Mouse (Mus musculus) lung, postnatal 14 days (tissue): ENCODE results near the gene Ypel3.
A peak's percentile ranks its signal among the peaks of the same experiment; 100 is the strongest.

Experiments used
- DNase-seq: peaks from one replicate; pipeline ENCODE4 v3.0.0; 2021

The Ypel3 gene

DNA sequence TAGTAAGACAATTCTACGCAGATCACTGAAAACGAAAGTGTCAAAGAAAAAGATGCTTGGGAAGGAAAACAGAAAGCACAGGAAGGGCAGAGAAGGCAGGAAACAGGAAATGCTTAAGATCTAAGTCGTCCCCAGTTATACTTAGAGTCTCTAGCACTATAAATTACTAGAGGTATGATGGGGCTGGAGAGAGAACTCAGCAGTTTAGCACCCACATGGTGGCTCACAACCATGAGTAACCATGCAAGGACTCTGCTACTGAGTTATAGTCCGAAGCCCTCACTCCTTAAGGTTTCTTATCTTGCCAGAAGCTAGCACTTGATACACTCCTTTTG is 17.5 kb downstream of the Ypel3 start:
- no peak for DNase-seq

DNA sequence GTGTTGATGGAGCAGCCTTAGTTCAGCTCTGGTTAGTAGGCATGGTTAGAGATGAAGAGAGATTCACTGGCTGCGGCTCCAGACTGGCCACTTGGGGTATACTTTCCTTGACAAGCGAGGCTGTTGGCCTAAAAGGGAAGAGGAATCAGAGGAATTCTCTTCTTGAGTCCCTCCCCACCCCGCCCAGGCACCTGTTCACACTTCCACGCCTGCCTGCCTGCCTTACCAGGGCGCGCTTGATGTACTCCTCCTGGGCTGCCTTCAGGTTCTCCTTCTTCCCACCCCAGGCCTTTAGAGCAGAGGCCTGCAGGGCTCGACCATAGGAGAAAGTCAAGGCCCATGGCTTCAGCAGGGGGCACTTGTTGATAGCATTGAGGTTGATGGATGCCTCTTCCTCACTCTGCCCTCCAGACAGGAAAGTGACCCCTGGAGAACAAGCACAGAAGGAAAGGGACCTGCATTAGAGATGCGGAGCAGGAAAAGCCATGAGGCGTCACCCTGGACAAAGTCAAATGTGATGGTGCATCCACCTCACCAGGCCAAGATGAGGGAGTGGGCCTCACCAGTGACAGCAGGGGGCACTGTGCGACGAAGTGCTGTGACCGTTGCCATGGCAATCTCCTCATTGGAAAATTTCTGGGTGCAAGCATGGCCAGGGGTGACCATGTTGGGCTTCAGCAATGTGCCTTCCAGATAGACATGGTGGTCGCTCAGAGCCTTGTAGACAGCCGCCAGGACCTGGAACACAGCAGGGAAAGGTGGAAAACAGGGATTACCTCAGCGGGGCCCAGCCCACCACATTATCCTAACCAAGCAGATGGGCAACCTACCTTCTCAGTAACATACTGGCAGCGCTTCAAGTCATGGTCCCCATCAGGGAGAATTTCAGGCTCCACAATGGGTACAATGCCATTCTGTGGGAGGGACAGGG is 18.9 kb downstream of the Ypel3 start:
- no peak for DNase-seq

DNA sequence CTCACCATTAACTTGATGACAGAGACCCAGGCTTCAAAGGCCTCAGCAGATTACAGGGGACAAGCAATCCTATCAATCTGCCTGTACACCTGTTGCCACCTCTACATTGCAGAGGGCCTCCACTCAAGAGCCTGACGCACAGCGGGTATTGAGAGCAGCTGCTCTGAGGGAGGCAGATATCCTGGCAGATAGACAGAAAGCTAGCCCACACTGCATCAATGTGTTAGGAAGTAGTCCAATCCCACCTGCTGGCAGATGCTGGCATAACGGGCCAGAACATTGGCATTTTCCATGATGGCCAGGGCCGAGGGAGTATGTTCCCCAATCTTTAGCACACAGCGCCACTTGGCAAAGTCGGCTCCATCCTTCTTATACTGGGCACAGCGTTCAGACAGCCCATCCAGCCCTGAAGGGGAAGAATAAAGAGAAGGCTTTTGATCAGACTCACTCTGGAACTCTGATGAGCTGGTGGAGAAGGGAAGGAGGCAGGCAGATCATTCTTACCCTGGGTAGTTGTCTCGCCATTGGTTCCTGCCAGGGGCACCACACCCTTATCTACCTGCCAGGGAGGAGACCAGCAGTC is 19.7 kb downstream of the Ypel3 start:
- no peak for DNase-seq

DNA sequence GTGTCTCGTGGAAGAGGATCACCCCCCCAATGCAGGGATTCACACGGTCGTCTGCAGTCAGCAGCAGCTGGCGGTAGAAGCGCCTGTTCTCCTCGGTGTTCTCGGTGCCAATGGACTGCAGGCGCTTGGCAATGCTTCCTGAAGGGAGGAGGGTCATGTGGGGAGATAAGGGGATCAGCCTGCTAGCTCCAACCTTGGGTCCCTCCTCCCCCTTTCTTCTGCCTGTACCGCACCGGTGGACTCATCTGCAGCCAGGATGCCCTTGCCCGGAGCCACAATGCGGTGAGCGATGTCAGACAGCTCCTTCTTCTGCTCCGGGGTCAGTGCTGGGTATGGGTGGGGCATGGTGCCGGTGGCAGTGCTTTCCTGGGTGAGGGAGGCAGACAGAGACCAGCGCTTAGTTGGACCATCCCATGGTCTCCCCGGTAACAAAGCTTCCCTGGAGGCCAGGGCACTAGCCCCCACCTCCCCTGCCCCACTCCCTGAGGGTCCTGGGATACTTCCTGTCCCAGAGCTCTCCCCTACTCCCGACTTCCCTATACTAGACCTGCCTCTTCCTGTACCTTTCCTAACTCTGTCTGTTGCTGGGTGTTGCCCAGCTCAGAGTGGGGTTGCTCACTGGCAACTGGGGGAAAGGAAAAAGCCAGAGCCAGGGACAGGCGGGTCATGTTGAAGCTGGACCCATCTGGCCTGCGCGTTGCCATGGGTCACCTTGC is 20.8 kb downstream of the Ypel3 start, which contains the start of gene Fam57b:
Fam57b (plus strand) TSS at position 258 of the 716 bp plus-strand sequence.
- no peak for DNase-seq

DNA sequence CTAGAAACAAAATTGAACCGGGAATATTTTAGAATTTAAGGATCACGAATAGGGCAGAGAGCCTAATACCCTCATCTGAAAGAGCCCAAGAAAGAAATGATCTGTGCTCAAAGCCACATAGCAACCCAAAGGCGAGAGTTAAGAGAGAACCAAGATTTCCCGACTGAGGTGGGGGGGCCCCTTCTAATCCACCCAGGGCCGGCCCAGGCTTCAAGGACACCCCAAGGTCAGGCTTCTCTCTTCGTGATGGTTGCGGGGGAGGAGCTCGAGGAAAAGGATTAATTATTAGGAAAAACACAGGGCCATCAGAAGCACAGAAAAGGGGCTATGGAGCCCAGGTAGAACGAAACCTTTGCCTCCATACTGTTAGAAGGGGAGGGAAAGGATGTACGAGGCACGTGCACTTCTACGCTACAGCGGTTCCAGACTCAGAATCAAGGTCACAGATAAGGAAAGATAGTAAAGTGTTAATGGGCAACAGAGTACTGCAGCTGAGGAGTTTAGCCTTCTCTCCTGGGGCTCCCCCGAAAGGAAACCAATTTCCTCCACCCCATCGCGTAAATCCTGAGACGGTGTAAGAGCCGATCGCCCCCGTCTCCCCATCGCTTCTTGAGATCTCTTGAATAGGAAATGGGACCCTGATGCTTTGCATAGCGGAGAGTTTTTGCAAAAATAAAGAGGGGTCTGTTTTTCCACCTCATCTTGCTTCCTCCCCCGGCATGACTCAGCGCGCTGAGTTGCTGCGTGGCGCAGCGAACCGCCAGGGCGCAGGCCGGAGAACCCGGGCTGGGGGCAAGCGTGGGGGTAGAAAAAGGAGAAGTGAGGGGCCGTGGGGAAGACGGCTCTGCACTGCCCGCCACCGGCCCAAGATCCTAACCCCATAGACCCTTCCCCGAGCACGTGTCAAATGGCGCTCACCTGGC is 21.6 kb downstream of the Ypel3 start:
- no peak for DNase-seq

DNA sequence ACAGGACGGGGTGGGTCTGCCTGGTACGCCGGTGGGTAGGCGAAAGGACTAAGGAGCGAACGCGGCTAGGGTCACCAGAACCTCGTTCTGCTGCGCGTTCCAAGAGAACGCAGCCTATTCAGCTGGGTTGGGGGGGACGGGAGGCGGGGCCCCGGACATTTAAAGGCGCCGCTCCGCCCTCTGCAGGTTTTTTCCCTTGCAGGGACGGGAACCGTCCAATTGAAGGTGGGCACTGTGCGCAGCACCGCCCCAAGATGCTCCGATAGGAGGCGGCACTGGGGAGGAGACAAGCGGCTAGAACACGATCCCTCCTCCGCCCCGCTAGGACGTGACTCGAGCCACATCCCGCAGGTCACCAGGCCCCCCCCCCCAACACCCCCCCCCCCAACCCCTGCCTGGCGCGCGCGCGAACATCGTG is 22.3 kb downstream of the Ypel3 start:
- peak; percentile 97 for DNase-seq

DNA sequence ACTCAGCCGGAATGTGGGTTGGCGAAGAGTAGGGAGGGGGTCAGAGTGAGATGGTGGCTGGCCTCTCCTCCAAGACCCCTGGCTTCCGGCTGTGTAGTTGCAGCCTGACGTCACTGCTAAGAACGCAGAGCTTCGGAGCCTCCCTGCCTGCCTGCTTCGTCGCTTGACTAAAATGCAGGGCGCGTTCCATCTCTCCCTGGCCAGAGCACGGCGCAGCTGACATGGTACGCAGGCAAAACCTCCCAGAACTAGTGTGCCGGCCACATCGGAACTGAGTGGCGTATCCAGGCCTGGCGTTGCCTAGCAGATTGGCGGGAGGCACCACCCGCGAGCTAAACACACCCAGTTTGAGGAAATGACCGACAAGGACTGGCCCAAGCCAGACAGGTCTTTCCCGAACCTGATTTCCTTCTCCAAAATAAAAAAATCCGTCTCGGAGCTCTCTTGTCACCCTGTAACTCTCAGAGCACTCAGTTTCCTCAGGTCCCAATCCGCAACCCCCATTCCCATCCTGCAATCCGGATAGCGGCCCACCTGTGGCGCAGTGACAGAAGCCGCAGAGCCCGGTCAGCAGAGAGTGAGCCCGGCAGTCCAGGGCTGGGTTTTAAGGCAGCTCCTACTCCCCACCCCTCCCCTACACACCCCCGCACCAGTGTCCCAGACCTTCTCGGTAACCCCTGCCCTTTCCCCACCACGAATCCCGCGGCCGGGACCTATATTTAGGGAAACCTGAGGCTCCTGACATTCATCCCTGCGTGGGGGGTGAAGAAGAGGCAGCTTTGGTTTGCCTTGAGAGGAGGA is 22.9 kb downstream of the Ypel3 start:
- no peak for DNase-seq

DNA sequence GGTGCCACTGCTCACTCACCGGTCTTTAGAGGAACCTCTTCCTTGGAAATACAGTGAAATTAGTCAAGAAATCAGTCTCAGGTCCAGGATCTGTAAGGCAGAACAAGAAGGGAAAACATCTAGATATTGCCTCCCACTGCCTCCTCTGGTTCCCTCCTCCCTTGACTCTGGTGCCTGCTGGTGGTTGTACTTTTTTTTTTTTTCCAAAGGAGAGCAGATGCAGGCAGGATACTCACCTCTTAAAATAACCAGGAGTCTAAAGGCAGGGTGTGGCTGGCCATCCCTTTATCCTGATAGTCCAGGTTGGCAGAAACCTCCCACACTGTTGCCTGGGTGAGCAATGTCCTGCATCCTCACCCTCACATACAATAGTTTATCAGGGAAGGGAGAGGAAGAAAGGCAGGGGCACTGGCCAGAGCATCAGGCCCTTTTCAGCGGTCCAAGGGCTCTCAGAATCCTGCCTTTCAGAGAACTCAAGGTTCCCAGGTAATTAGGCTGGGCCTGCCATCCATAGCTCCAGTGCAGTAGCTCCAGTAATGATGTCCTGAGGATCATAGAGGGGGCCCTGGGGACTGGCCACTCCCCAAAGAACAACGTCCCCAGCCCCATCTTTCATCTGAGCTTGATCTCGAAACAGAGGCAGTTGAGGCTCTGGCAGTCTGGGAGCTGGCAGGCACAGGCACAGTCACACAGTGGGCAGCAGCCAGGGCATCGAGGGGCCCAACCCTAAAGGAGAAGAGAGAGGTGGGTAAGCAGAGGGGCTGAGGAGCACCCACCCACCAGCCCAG is 23.7 kb downstream of the Ypel3 start:
- no peak for DNase-seq

DNA sequence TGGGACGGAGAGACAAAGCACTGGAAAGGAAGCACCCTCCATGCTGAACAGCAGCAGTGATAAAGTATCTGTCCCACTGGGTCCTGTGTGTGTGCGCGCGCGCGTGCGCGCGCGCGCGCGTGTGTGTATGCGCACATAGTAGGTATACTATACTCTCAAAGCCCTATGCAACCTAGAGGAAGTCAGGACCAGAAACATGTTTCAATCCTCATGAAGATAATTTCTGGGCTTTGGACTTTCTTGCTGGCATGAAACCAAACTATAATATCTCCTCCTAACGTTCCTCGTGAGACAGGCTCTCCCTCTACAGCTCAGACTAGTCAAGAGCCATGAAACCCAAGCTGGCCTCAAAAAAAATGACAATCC is 24.3 kb downstream of the Ypel3 start:
- no peak for DNase-seq

DNA sequence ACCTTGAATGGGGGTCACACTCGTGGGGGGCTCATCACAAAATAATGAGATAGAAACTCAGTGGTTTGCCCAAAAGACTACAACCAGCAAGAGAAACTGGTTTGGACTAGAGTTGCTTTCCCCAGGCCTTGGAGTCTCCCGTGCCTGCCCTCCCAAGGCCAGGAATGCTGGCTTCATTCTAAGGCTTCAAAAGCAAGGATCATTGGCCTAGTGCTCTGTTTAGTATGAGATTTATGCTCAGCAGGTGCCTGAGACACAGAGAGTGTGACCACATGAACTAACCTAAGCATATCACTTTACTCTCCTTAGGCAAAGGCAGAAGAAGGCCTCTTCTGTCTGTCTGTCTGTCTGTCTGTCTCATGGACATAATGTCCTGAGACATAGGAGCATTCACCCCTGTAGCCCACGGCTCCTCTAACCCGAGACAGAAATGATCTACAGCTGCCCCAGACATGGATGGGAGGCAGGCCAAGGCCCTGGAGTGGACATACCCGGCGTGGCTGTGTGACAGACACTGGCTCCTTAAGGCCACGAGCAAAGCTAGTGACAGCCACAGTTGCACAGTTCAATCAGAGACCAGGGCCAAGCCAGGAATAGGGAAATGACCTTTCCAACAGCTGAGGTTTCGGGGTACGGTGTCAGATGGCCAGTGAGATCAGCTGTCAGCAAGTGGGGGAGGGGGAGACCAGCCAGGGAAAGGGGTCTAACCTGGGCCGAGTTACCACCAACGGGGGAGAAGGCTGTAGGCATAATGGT is 25.6 kb downstream of the Ypel3 start:
- no peak for DNase-seq

DNA sequence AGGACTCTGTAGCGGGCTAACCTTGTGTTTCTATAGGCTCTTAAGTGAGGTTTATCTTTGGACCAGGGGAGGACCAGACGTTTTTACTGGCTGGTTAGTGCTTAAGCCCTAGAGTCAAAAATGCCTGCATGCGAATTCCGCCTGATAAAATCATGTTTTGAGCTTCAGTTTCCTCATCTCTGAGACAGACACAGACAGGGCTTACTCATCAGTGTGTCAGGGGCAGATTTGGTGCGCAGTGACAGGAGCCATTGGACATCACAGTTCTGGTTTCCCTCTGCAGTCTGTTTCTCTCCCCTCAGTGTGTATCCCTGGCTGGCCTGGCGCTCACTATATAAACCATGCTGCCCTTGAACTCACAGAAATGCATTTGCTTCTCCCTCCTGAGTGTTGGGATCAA is 26.4 kb downstream of the Ypel3 start:
- no peak for DNase-seq

DNA sequence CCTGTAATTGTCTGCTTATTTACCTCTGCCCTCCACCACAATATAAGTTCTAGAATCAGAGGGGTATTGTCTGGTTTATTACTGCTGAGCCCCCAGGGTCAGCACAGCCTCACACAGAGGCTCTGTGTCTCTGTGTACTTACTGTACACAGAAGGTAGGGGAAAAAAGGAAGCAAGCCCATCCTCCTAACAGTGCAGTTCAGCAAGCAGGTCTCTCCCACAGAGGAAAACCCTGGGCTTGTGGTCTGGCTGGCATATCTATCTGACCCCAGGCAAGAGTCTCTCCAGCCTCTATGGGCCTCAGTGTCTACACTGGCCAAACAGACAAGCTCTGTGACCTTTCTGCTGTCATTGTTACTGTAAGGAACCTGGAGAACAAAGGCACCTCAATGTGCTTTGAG is 27.0 kb downstream of the Ypel3 start:
- DNase-seq, result no peak

DNA sequence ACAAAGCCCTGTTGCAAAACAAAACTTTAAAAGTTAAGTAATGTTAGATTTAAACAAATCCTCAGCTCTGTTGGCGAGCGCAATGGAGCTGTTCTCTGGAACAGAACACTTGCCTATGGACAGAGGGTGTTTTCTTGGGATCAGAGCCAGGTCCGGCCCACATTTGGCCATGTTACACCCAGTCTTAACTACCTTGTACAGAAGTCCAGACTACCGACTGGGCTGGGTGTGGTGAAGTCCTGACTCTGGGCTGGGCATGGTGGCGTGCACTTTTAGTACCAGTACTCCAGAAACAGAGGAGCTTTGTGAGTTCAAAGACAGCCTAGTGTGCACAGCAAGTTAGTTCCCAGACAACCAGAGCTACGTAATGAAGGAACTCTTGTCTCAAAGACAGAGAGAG is 30.2 kb downstream of the Ypel3 start:
- peak; percentile 51 for DNase-seq

DNA sequence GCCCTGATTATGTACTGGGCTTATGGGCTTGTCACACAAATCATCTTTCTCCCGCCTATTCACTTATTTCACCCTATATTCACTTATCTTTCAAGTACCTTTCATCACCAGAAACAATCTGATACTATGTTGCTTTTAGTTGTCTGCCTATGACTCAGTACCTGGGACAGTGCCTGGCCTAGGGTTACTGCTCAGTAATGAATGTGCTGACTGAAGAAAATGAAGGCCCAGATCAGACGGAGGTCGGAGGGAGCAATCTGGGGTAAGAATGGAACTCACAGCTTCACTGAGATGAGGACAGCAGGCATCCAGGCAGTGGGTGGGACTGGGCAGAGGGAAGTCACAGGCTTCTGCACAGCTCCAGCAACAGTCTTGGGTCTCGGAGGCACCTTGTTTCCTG is 30.6 kb downstream of the Ypel3 start:
- DNase-seq, result no peak

DNA sequence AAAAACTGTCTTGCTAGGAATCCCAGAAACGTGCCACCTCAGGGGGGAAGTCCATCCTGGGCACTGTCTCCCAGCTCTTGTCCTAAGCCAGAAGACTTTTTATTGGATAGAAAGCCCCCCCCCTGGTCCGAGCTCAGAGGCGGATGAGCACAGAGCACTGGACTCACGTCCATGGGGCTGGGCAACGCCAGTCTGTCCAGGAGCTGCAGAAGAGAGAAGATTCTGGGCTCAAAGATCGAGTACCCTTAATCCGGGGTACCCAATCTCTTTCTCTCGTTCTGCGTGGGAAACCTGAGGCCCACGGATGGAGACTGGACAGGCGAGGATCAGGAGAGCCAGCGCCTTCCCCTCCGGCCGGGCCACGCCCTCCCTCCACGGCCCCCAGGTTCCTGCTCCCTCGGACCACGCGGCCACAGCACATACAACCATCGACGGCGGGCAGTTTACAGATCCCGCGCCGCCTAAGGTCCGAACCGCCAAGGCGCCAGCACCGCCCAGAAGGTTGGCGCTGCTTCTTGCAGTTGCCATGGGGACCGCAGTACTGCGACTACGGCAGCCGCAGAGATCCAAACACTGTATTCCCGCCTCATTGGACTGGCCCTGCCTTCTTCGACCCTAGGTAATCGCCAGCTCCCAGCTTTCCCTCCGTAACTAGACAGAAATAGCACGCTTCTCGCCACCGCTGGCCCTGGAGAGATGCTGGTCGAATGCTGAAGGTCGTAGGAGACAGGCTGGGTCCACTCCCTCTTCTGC is 32.1 kb downstream of the Ypel3 start:
- peak; percentile 83 for DNase-seq

DNA sequence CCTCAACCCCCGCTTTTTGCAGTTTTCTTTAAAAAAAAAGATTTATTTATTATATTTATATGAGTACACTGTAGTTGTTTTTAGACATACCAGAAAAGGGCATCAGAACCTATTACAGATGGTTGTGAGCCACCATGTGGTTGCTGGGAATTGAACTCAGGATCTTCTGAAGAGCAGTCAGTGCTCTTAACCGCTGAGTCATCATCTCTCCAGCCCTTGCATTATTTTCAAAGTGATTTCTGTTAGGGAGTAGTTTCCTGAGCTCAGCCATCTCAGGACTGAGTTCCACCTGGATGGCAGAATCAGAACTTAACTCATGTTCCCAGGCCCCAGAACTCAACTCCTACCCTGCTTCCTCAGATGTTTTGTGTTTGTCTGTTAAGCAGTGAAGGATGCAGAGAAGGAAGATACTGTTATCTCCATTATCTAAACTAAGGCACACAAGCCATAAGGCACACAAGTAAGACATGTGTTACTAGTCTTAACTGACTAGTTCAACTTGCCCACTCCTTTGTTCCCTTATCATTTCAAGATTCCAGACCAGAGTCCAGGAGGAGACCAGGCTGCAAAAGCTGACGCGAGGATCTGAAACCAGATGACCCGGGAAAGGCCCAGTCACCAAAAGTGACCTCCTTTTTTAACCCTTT is 33.1 kb downstream of the Ypel3 start:
- no peak for DNase-seq

DNA sequence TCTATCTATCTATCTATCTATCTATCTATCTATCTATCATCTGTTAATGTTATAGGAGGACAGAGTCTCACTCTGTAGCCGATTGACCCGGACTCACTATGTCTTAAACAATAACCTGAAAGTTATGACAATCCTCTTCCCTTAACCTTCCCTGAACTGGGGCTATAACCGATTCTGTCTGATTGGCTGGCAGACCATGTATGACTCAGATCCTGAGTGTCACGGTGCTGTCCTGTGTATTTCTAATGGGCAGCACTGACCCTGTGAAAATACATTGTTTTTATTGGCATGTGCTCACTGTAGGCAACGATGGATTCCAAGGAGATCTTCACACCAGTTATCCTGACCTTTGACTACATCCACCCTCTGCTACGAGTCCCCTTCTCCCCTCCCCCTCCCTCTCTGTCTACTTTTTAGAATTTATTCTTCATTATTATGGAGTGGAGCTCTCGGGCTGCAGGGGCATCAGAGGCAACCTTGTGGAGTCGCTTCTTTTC is 39.0 kb downstream of the Ypel3 start:
- no peak for DNase-seq

DNA sequence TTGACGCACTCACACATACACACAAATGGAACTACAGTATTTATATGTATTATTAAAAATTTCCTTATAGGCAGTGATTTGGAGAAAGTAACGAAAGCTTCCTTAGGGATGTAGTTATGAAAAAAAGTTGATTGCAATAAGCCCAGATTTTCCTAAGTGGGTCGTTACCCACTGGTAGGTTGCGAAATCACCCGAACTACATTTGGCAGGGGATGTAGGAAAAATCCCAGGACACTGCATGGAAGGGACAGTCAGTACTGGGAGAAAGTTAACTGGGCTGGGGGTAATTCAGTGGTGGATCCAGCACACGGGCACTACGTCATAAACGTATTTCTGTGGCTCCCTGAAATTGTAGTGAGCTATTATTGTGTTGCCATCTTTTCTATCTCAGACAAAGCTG is 39.7 kb downstream of the Ypel3 start:
- no peak for DNase-seq

DNA sequence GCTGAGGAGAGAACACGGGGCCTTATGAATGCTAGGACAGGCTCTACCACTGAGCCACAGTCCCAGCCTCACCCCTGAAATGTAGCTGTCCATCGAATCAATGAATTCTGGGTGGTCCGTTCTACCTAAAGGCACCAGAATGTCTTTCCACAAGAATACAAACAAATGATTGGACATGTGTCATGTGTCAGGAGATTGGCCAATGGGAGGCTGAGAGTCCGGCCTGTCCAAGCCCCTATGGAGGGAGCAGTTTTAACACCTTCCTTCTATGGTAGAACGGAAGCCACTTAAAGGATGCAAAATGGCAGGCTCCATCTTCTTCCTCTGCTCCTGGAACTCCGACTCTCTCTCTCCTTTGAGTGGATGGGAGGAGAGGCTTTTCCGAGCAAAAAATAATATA is 40.8 kb downstream of the Ypel3 start:
- DNase-seq, result no peak
